In genomic region chr4:156108606-156109546, GRCm38 (mm10) we compare ENCODE assay signal across 8 mouse cellular contexts. TPM values are rescaled to one million over a fixed set of nuclear protein-coding genes. Genes with fewer than 3 reads are reported as not detected.
A peak's percentile ranks its signal among the peaks of the same experiment; 100 is the strongest.
DNase-seq lines count a peak whose midpoint lies in the region; ATAC-seq and TF ChIP-seq lines count a peak whose summit lies in the region.

No protein-coding gene starts in this region.

- peak overlapping the region; percentile 53 for H3K4me2 ChIP-seq in forebrain, postnatal 0 days (ENCODE audit: low read depth)
- peak overlapping the region; percentile 70 for H3K4me2 ChIP-seq in hindbrain, postnatal 0 days (ENCODE audit: low read depth, low read length)
- peak overlapping the region; percentile 49 for H3K4me2 ChIP-seq in midbrain, postnatal 0 days (ENCODE audit: low read depth, low read length, poor library complexity, severe bottlenecking)

- H3K36me3 ChIP-seq in forebrain, postnatal 0 days (ENCODE audit: insufficient read depth), result no peaks in the 10 kb centered on the region
- no peaks in the 10 kb centered on the region for H3K36me3 ChIP-seq in hindbrain, postnatal 0 days (ENCODE audit: insufficient read depth, low read length)
- no peaks in the 10 kb centered on the region for H3K36me3 ChIP-seq in liver, adult 2 months (ENCODE audit: control insufficient read depth, insufficient read depth, low read length)
- H3K36me3 ChIP-seq in midbrain, postnatal 0 days (ENCODE audit: insufficient read depth, low read length), result no peaks in the 10 kb centered on the region

- 34% methylated on average over 13 of the region's 13 CpGs for WGBS in forebrain, postnatal 0 days
- 31% methylated on average over 13 of the region's 13 CpGs for WGBS in hindbrain, postnatal 0 days
- 21% methylated on average over 13 of the region's 13 CpGs for WGBS in liver, adult 2 months
- 32% methylated on average over 13 of the region's 13 CpGs for WGBS in midbrain, postnatal 0 days

- peak; percentile 13 to 26 for DNase-seq in right cerebral cortex, adult 2 months (ENCODE audit: low spot score in 2 of 2)
- DNase-seq in right cerebral cortex, postnatal 36 days (ENCODE audit: low spot score in 2 of 2), result no peak
- DNase-seq in cerebellum, adult 9-10 months, result peak; percentile 60
- peak; percentile 62 for DNase-seq in forebrain, postnatal 0 days
- peak; percentile 57 for DNase-seq in hindbrain, postnatal 0 days (ENCODE audit: low spot score)
- DNase-seq in liver, adult 2 months (ENCODE audit: extremely low read depth, low read depth, low spot score), result peak; percentile 70
- peak; percentile 30 for DNase-seq in midbrain, postnatal 0 days (ENCODE audit: low spot score)
- DNase-seq in testis, postnatal 10 days (ENCODE audit: low spot score), result peak; percentile 65

- TF ChIP-seq CTCF in forebrain, postnatal 0 days (IDR thresholded peaks at IDR 0.05; ENCODE audit: low read depth), result no peak; the same call in 1 of the 2 replicates
- peak; percentile 18; the same call in 1 of the 2 replicates for TF ChIP-seq CTCF in hindbrain, postnatal 0 days (IDR thresholded peaks at IDR 0.05; ENCODE audit: low read depth)
- TF ChIP-seq CTCF in liver, adult 2 months (IDR thresholded peaks at IDR 0.05; ENCODE audit: low read depth, low read length), result no peak
- peak; percentile 36 for TF ChIP-seq CTCF in midbrain, postnatal 0 days (IDR thresholded peaks at IDR 0.05)

- TF ChIP-seq POLR2A in liver, adult 2 months (IDR thresholded peaks at IDR 0.05; ENCODE audit: extremely low read depth, insufficient read depth, low read length), result no peak

- H3K9ac ChIP-seq in forebrain, postnatal 0 days, result peak overlapping the region; percentile 60
- peak overlapping the region; percentile 59 for H3K9ac ChIP-seq in hindbrain, postnatal 0 days (replicated peaks; ENCODE audit: low read length)
- peak overlapping the region; percentile 68 for H3K9ac ChIP-seq in liver, adult 2 months (ENCODE audit: low read depth, low read length)
- 0 out of 2 replicates have a peak overlapping the region, but pooled peaks have one; percentile 15 for H3K9ac ChIP-seq in midbrain, postnatal 0 days (replicated peaks; ENCODE audit: low read length, poor library complexity, severe bottlenecking)

- 0 out of 2 replicates have a peak, but pooled peaks cover 4% of the 10 kb centered on the region for H3K79me2 ChIP-seq in liver, adult 2 months (ENCODE audit: control insufficient read depth, insufficient read depth, low read length)

- H3K4me3 ChIP-seq in forebrain, postnatal 0 days (ENCODE audit: low read depth, low read length), result peak overlapping the region; percentile 82
- peak overlapping the region; percentile 77 for H3K4me3 ChIP-seq in hindbrain, postnatal 0 days (ENCODE audit: low read length)
- H3K4me3 ChIP-seq in liver, adult 2 months (ENCODE audit: insufficient read depth, low read depth, low read length), result peak overlapping the region; percentile 58
- peak overlapping the region; percentile 70 for H3K4me3 ChIP-seq in midbrain, postnatal 0 days (ENCODE audit: low read depth, low read length)

- no peaks in the 10 kb centered on the region for H3K9me3 ChIP-seq in forebrain, postnatal 0 days (ENCODE audit: low read length)
- H3K9me3 ChIP-seq in hindbrain, postnatal 0 days (ENCODE audit: low read length), result no peaks in the 10 kb centered on the region
- H3K9me3 ChIP-seq in midbrain, postnatal 0 days (ENCODE audit: low read length), result no peaks in the 10 kb centered on the region

- H3K27ac ChIP-seq in forebrain, postnatal 0 days (ENCODE audit: low read depth, low read length), result peak overlapping the region; percentile 88; the same call in 1 of the 2 replicates
- peak overlapping the region; percentile 74 for H3K27ac ChIP-seq in hindbrain, postnatal 0 days
- H3K27ac ChIP-seq in liver, adult 2 months (replicated peaks; ENCODE audit: insufficient read depth, low read depth, low read length), result peak overlapping the region; percentile 61
- H3K27ac ChIP-seq in midbrain, postnatal 0 days (ENCODE audit: low read depth, low read length), result peak overlapping the region; percentile 84; the same call in 1 of the 2 replicates

- no peak for ATAC-seq in forebrain, postnatal 0 days
- no peak for ATAC-seq in hindbrain, postnatal 0 days
- ATAC-seq in midbrain, postnatal 0 days (ENCODE audit: low FRiP score), result 0 out of 2 replicates have a peak, but pooled peaks have one; percentile 15

- H3K27me3 ChIP-seq in forebrain, postnatal 0 days (ENCODE audit: insufficient read depth, low read length), result no peaks in the 10 kb centered on the region
- no peaks in the 10 kb centered on the region for H3K27me3 ChIP-seq in hindbrain, postnatal 0 days (ENCODE audit: insufficient read depth, low read length)
- H3K27me3 ChIP-seq in liver, adult 2 months (ENCODE audit: control insufficient read depth, insufficient read depth, low read length), result no peaks in the 10 kb centered on the region
- no peaks in the 10 kb centered on the region for H3K27me3 ChIP-seq in midbrain, postnatal 0 days (ENCODE audit: insufficient read depth, low read length)

- 0 out of 2 replicates have a peak, but pooled peaks cover 6% of the 10 kb centered on the region for H3K4me1 ChIP-seq in forebrain, postnatal 0 days (ENCODE audit: insufficient read depth)
- H3K4me1 ChIP-seq in hindbrain, postnatal 0 days (ENCODE audit: insufficient read depth, low read length), result no peaks in the 10 kb centered on the region
- H3K4me1 ChIP-seq in liver, adult 2 months (ENCODE audit: control insufficient read depth, insufficient read depth, low read length), result no peaks in the 10 kb centered on the region; the same call in 1 of the 2 replicates
- peaks cover 7% of the 10 kb centered on the region; the same call in 1 of the 2 replicates for H3K4me1 ChIP-seq in midbrain, postnatal 0 days (ENCODE audit: insufficient read depth, low read length)

RNA-seq across cellular contexts. Expression of gene 9430015G10Rik, which starts 0.9 kb away (rescaled TPM):
- 22.8 and 28.3 TPM in 2 replicates for total RNA-seq in forebrain, postnatal 0 days (2014; rRNA removed)
- polyA plus RNA-seq in forebrain, postnatal 0 days (2015; fragmentation: Nextera tagmentation; extraction: Ambion mirVana), result 18.3 and 22.3 TPM in 2 replicates
- 24.0 and 32.8 TPM in 2 replicates for total RNA-seq in hindbrain, postnatal 0 days (2014; rRNA removed)
- polyA plus RNA-seq in hindbrain, postnatal 0 days (2015; fragmentation: Nextera tagmentation; extraction: Ambion mirVana), result 21.0 and 22.3 TPM in 2 replicates
- total RNA-seq in liver, adult 2 months (2014; rRNA removed), result 3.8 and 4.5 TPM in 2 replicates
- 3.7 and 9.1 TPM in 2 replicates for polyA plus RNA-seq in liver, adult 2 months (2012; rRNA removed)
- total RNA-seq in midbrain, postnatal 0 days (2014; rRNA removed), result 28.1 and 31.1 TPM in 2 replicates
- 22.1 and 25.2 TPM in 2 replicates for polyA plus RNA-seq in midbrain, postnatal 0 days (2015; fragmentation: Nextera tagmentation; extraction: Ambion mirVana)

RNA-seq across cellular contexts. Expression of gene Rnf223, which starts 21.4 kb away (rescaled TPM):
- 0.33 and 0.46 TPM in 2 replicates for total RNA-seq in forebrain, postnatal 0 days (2014; rRNA removed)
- 0.08 and 0.19 TPM in 2 replicates for polyA plus RNA-seq in forebrain, postnatal 0 days (2015; fragmentation: Nextera tagmentation; extraction: Ambion mirVana)
- 0.50 and 0.73 TPM in 2 replicates for total RNA-seq in hindbrain, postnatal 0 days (2014; rRNA removed)
- 0.25 and 0.31 TPM in 2 replicates for polyA plus RNA-seq in hindbrain, postnatal 0 days (2015; fragmentation: Nextera tagmentation; extraction: Ambion mirVana)
- total RNA-seq in liver, adult 2 months (2014; rRNA removed), result not detected in 2 replicates
- 0.17 TPM in 1 of 2 replicates, not detected in the other for polyA plus RNA-seq in liver, adult 2 months (2012; rRNA removed)
- 0.44 and 0.52 TPM in 2 replicates for total RNA-seq in midbrain, postnatal 0 days (2014; rRNA removed)
- polyA plus RNA-seq in midbrain, postnatal 0 days (2015; fragmentation: Nextera tagmentation; extraction: Ambion mirVana), result 0.20 and 0.23 TPM in 2 replicates

RNA-seq across cellular contexts. Expression of gene Ttll10, which starts 49.7 kb away (rescaled TPM):
- not detected in 2 replicates for total RNA-seq in forebrain, postnatal 0 days (2014; rRNA removed)
- polyA plus RNA-seq in forebrain, postnatal 0 days (2015; fragmentation: Nextera tagmentation; extraction: Ambion mirVana), result 0.06 TPM in 1 of 2 replicates, not detected in the other
- total RNA-seq in hindbrain, postnatal 0 days (2014; rRNA removed), result 0.26 TPM in 1 of 2 replicates, not detected in the other
- polyA plus RNA-seq in hindbrain, postnatal 0 days (2015; fragmentation: Nextera tagmentation; extraction: Ambion mirVana), result 0.08 TPM in 1 of 2 replicates, not detected in the other
- 0.37 TPM in 1 of 2 replicates, not detected in the other for total RNA-seq in liver, adult 2 months (2014; rRNA removed)
- 0.11 and 0.12 TPM in 2 replicates for polyA plus RNA-seq in liver, adult 2 months (2012; rRNA removed)
- 1.9 TPM in 1 of 2 replicates, not detected in the other for total RNA-seq in midbrain, postnatal 0 days (2014; rRNA removed)
- polyA plus RNA-seq in midbrain, postnatal 0 days (2015; fragmentation: Nextera tagmentation; extraction: Ambion mirVana), result not detected in 2 replicates

Comparison
In these comparisons a context has a peak if more than half of its experiments do, and no peak if none do; other contexts are left out.
1. DNase-seq: peak in right cerebral cortex, adult 2 months (2 of 2), cerebellum, adult 9-10 months (single experiment), forebrain, postnatal 0 days (single experiment), hindbrain, postnatal 0 days (single experiment), liver, adult 2 months (single experiment), midbrain, postnatal 0 days (single experiment) and testis, postnatal 10 days (single experiment); none in right cerebral cortex, postnatal 36 days (0 of 2).
2. H3K9ac ChIP-seq: peak in every context shown above with its lines; median percentile 68 in liver, adult 2 months; 60 in forebrain, postnatal 0 days; 59 in hindbrain, postnatal 0 days; 15 in midbrain, postnatal 0 days.
3. CTCF ChIP-seq: peak in hindbrain, postnatal 0 days (single experiment) and midbrain, postnatal 0 days (single experiment); none in forebrain, postnatal 0 days (single experiment) and liver, adult 2 months (single experiment).
4. Peak in every context shown above with its lines, with median percentiles within 50 percentile points of each other: H3K27ac ChIP-seq, H3K4me2 ChIP-seq and H3K4me3 ChIP-seq.